Mouse (Mus musculus): ENCODE measurements around the gene Tlk2. TPM values are rescaled to one million over a fixed set of nuclear protein-coding genes. Genes with fewer than 3 reads are reported as not detected.

Gene Tlk2
- polyA plus RNA-seq, 1 experiment = 262 TPM

GRCm38 (mm10) chr11:105156748-105157267, 21.8 kb upstream of the Tlk2 start:
- 86% methylated on average over 19 of the region's 19 CpGs for WGBS
- no peak overlapping the region for H3K4me3 ChIP-seq (ENCODE audit: insufficient read depth, low read depth, low read length)
- TF ChIP-seq CTCF (IDR thresholded peaks at IDR 0.05; ENCODE audit: insufficient read depth, low read depth, low read length) (no peak), POLR2A (IDR thresholded peaks at IDR 0.05; ENCODE audit: insufficient read depth, low read depth, low read length) (no peak)
- peaks cover under 1% of the 10 kb centered on the region; the same call in 1 of the 2 replicates for H3K4me1 ChIP-seq (ENCODE audit: control insufficient read depth, insufficient read depth, low read length)
- no peak overlapping the region for H3K27ac ChIP-seq (ENCODE audit: insufficient read depth, low read depth, low read length)

GRCm38 (mm10) chr11:105158047-105158446, 20.6 kb upstream of the Tlk2 start:
- Histone ChIP-seq H3K27ac (ENCODE audit: insufficient read depth, low read depth, low read length) (no peak overlapping the region), H3K4me3 (ENCODE audit: insufficient read depth, low read depth, low read length) (no peak overlapping the region), H3K4me1 (ENCODE audit: control insufficient read depth, insufficient read depth, low read length) (no peaks in the 10 kb centered on the region)
- TF ChIP-seq CTCF (IDR thresholded peaks at IDR 0.05; ENCODE audit: insufficient read depth, low read depth, low read length) (no peak), POLR2A (IDR thresholded peaks at IDR 0.05; ENCODE audit: insufficient read depth, low read depth, low read length) (no peak)

DNA sequence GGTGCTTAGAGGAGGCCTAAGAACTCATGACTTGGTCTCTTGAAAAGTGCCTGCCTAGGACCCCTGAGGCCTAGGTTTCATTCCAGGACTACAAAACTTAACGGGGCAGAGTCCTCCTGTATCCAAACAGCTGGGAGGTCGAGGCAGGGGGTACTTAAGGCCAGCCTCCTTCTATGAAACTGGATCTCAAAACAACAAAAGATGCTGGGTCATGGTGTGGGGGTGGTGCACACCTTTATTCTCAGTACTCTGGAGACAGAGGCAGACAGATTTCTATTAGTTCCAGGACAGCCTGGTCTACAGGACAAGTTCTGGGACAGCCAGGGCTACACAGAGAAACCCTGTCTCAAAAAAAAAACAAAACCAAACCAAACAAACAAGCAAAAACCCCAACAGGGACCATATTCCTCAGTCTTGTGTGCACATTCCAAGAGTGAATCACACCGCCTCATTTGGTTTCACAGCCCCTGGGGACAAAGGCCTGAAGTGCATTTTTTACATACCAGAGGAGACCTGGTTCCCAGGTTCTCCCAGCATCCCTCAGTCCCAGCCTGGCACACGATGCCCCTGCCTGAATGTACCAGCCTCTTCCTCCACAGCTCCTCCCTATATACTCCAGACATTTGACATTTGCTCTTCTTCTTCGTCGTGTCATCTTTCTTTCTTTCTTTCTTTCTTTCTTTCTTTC, 18.8 kb upstream of the Tlk2 start:
- TF ChIP-seq POLR2A (IDR thresholded peaks at IDR 0.05; ENCODE audit: insufficient read depth, low read depth, low read length) = no peak
- TF ChIP-seq CTCF (IDR thresholded peaks at IDR 0.05; ENCODE audit: insufficient read depth, low read depth, low read length) = no peak
- Histone ChIP-seq H3K4me3 (ENCODE audit: insufficient read depth, low read depth, low read length) (no peak overlapping the region), H3K27ac (ENCODE audit: insufficient read depth, low read depth, low read length) (no peak overlapping the region), H3K4me1 (ENCODE audit: control insufficient read depth, insufficient read depth, low read length) (no peaks in the 10 kb centered on the region)
- WGBS = 59% methylated on average over 6 of the region's 6 CpGs

GRCm38 (mm10) chr11:105161411-105161810, 17.2 kb upstream of the Tlk2 start:
- Histone ChIP-seq H3K4me3 (ENCODE audit: insufficient read depth, low read depth, low read length) (no peak overlapping the region), H3K27ac (ENCODE audit: insufficient read depth, low read depth, low read length) (no peak overlapping the region), H3K4me1 (ENCODE audit: control insufficient read depth, insufficient read depth, low read length) (no peaks in the 10 kb centered on the region)
- 94% methylated on average over 2 of the region's 2 CpGs for WGBS
- no peak for TF ChIP-seq POLR2A (IDR thresholded peaks at IDR 0.05; ENCODE audit: insufficient read depth, low read depth, low read length)
- no peak for TF ChIP-seq CTCF (IDR thresholded peaks at IDR 0.05; ENCODE audit: insufficient read depth, low read depth, low read length)

DNA sequence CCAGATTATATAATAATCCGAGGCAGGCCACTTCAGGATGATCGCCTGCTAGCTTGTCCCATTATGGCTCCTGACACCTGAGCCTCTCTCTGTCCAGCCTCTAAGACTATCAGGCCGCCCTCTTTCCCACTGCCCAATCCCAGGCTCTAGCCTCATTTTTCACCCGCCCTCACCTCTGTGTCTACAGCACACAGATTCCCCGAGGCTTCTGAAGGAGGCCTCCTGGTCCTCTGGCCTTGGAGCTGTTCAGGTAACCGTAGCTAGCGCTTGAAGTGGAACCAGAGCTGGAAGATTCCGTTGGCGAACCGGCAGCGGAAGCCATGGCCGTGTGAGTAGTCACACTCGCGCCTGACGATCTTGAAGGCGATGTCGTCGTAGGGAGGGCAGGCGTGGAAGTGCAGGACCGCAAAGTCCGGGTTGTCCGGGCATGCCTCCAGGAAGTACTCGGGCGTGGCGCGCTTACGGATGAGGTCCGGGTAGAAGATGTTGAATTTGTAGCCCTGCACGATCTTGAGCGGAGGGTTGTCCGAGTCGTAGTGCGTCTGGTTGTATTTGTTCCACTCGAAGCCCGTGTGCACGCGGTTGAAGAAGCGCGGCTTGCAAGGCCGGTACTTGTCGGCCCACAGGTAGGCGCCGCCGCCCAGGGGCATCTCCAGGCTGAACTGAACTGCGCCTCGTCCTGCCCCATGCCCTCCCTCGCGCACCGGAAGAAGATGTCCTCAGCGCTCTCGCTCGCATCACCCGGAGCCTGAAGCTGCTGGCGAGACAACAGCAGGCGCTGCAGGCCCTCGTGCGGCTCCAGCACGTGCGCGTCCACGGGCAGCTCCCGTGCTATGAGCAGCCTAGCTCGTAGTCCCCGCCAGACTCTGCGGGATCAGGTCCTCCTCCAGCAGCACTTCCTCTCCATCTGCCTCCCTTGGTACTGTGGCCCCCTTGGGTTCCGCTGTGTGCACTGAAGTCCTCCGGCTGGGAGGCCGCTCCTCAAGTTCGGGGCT, 13.8 kb upstream of the Tlk2 start:
- WGBS = 89% methylated on average over 69 of the region's 69 CpGs
- TF ChIP-seq CTCF (IDR thresholded peaks at IDR 0.05; ENCODE audit: insufficient read depth, low read depth, low read length) (no peak), POLR2A (IDR thresholded peaks at IDR 0.05; ENCODE audit: insufficient read depth, low read depth, low read length) (no peak)
- H3K27ac ChIP-seq (ENCODE audit: insufficient read depth, low read depth, low read length) = no peak overlapping the region
- H3K4me1 ChIP-seq (ENCODE audit: control insufficient read depth, insufficient read depth, low read length) = no peaks in the 10 kb centered on the region
- H3K4me3 ChIP-seq (ENCODE audit: insufficient read depth, low read depth, low read length) = no peak overlapping the region

GRCm38 (mm10) chr11:105166780-105167179, 11.8 kb upstream of the Tlk2 start:
- no peak overlapping the region for H3K27ac ChIP-seq (ENCODE audit: insufficient read depth, low read depth, low read length)
- no peak overlapping the region for H3K4me3 ChIP-seq (ENCODE audit: insufficient read depth, low read depth, low read length)
- WGBS = 96% methylated on average over 10 of the region's 10 CpGs
- TF ChIP-seq CTCF (IDR thresholded peaks at IDR 0.05; ENCODE audit: insufficient read depth, low read depth, low read length) (no peak), POLR2A (IDR thresholded peaks at IDR 0.05; ENCODE audit: insufficient read depth, low read depth, low read length) (no peak)
- H3K4me1 ChIP-seq (ENCODE audit: control insufficient read depth, insufficient read depth, low read length) = no peaks in the 10 kb centered on the region

GRCm38 (mm10) chr11:105179523-105179922, 916 bp downstream of the Tlk2 start:
- TF ChIP-seq CTCF (IDR thresholded peaks at IDR 0.05; ENCODE audit: insufficient read depth, low read depth, low read length) (no peak), POLR2A (IDR thresholded peaks at IDR 0.05; ENCODE audit: insufficient read depth, low read depth, low read length) (no peak)
- no peak overlapping the region for H3K4me3 ChIP-seq (ENCODE audit: insufficient read depth, low read depth, low read length)
- no peak overlapping the region for H3K27ac ChIP-seq (ENCODE audit: insufficient read depth, low read depth, low read length)
- 71% methylated on average over 4 of the region's 4 CpGs for WGBS
- H3K4me1 ChIP-seq (ENCODE audit: control insufficient read depth, insufficient read depth, low read length) = peaks cover 7% of the 10 kb centered on the region; the same call in 1 of the 2 replicates

DNA sequence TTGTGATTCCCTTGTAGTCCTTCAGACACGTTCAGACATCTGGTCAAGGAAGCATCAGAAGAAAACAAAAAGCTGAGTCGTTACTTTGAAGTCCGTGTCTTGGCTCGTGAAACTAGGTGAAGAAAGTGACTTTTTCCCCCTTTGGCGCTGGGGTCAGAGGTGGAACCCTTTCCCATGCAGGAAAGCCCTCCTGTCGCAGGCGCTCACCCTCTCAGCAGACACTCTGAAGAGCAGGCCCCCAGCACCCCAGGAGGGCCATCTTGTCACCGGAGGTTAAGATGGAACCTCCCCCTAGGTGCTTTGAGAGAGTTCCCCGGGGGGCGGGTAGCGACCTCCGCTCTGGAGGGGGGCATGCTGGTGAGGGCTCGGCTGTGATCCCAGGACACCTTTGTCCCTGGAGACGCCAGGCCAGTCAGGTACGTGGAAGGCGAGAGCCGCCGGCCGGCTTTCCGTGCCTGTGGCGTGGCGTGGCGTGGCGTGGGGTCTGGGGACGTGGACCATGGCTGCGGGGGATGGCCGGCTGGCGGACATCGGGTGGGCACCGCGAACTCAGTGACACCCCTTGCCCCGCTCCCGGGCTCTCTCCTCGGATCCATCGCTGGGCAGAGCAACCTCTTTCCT, 2.0 kb downstream of the Tlk2 start:
- TF ChIP-seq CTCF (IDR thresholded peaks at IDR 0.05; ENCODE audit: insufficient read depth, low read depth, low read length) (no peak), POLR2A (IDR thresholded peaks at IDR 0.05; ENCODE audit: insufficient read depth, low read depth, low read length) (no peak)
- whole genome bisulfite sequencing = under 1% methylated on average over 35 of the region's 35 CpGs
- peak overlapping the region; percentile 96 for H3K4me3 ChIP-seq (ENCODE audit: insufficient read depth, low read depth, low read length)
- peaks cover 7% of the 10 kb centered on the region; the same call in 1 of the 2 replicates for H3K4me1 ChIP-seq (ENCODE audit: control insufficient read depth, insufficient read depth, low read length)
- H3K27ac ChIP-seq (ENCODE audit: insufficient read depth, low read depth, low read length) = peak overlapping the region; percentile 76

Data from olfactory bulb, adult 2 months (tissue).